Mouse (Mus musculus): ENCODE measurements around the gene Exosc3. TPM values are rescaled to one million over a fixed set of nuclear protein-coding genes. Genes with fewer than 3 reads are reported as not detected.
"Not testable (repeated sequence)": the region's sequence is repeated elsewhere in the genome, so short reads cannot be mapped to it uniquely, and the experiment has no call there.

Gene Exosc3
- total RNA-seq (2021), result 10 to 100 TPM; 22.8 to 24.5 TPM
- long read RNA-seq, experiment 1, transcript Exosc3-201 (4 exons, 1,077 nt), result major isoform, 52 of 56 reads
- long read RNA-seq, experiment 1, partial matches to known transcripts, result 0 of 56 reads
- long read RNA-seq, experiment 1, other reads (novel, unspliced or antisense), result 4 of 56 reads
- long read RNA-seq, experiment 2, transcript Exosc3-201 (4 exons, 1,077 nt), result major isoform, 15 of 15 reads
- long read RNA-seq, experiment 2, partial matches to known transcripts, result 0 of 15 reads
- long read RNA-seq, experiment 2, other reads (novel, unspliced or antisense), result 0 of 15 reads

DNA sequence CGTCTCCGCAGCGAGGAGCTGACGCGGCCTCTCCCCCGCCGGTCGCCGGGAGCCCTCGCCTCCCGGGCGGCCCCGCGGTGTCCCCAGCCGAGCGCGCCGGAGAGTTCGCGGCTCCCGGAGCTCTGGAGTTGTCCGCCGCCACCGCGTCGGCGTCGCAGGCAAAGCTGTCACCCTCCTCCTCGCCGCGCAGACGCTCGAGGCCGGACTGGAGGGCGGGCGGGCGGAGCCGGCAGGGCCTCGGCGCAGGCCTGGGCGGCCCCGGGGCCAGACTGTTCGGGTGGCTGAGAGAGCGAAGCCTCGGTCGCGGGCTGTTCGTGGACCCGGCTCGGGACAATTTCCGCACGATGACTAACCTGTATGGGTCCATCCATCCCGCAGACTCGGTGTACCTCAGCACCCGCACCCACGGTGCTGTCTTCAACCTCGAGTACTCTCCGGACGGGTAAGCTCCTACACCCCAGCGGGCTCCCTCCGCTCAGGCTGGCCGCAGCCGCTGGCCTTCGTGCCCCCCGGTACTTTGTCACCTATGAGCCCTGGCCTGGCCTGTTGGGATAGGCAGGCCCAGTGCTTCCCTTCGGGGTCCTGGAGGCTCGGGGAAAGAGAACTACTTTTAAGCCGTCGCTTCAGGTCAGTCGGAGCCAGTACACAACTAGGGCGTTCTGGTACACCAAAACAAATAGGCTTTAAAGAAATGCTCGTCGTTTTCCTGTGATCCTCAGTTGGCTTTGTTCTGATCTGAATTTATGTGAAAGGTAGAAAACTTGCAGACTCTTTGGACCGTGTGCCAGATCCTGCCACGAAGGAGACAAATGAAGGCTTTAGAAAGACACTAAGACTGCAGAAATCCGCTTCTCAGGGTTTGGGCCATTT, at the start of gene Exosc3:
Gene Exosc3 (minus strand): TSS at position 447 of the 870 bp plus-strand sequence.
- peak; percentile 73 for DNase-seq

DNA sequence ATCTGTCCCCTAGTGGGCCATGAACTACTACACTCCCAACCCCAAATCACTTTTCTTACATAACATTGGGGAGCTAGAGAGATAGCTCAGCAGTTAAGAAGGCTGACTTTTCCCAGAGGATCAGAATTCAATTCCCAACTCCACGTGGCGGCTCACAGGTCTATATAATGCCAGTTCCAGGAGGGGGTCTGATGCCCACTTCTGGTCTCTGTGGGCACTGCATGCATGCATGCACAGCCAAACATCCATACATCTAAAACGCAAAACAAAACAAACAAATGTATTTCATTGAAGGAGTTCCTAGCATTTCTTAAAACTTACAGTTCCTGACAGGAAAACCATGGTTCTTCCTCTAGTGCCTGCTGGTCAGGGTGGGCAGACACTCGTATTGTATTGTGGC, 49.6 kb upstream of the Exosc3 start:
- DNase-seq, result no peak

DNA sequence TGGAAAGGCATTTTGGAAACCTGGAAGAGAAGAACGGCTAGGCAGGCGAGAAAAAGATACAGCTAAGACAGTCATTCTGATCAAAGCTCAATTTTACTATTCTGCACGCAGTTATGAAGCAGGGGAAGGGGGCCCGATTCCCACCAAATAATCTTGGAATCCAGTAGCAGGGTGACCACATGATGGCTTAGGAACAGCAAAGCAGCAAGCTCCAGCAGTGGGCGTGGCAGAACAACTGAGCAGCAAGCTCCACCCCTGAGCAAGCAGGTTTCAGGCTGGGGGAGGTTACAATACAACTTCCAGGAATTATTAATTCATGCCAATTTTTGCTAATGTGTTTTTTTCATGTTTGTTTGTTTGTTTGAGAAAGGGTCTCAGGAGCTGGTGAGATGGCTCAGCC, 44.8 kb upstream of the Exosc3 start:
- DNase-seq, result not testable (repeated sequence)

DNA sequence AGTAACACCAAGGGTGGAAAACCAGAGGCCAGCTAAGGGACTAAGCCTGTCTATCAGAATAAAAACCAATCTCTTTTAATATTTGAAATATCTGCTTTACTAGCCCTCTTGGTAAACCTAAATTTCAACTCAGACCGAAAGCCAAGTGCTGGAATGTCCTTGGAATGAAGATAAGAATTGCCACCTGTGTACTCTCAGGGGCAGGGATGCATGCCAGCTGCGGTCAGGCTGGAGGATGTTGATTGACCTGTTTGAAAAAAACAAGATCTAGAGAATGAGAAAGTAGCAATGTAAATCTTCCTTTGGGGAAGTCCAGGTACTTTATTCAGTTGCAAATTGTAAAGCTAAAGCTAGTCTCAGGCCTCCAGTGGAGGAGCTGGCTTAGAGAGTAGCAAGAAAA, 39.6 kb upstream of the Exosc3 start:
- not testable (repeated sequence) for DNase-seq

DNA sequence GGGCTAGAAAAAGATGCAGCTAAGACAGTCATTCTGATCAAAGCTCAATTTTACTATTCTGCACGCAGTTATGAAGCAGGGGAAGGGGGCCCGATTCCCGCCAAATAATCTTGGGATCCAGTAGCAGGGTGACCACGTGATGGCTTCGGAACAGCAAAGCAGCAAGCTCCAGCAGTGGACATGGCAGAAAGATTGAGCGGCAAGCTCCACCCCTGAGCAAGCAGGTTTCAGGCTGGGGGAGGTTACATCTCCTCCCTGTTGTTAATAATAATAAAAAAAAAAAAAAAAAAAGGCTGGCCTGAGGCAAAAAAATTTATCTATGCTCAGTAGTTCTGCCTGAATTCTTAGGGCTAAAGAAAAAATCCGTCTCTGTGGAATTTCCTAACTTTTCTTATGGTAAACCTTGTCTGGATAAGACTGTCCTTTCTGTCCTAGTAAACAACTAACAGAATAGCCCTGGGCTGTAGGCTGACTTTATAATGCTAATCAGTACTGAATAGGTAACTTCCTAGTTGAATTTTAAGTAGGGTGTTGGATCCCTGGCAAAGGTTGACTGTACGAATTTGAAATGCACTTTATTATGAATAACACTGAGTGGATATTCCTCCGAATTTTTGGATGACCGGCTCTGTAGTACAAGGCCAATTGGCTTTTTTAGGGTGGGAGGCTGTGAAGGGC, 38.5 kb upstream of the Exosc3 start:
- not testable (repeated sequence) for DNase-seq

DNA sequence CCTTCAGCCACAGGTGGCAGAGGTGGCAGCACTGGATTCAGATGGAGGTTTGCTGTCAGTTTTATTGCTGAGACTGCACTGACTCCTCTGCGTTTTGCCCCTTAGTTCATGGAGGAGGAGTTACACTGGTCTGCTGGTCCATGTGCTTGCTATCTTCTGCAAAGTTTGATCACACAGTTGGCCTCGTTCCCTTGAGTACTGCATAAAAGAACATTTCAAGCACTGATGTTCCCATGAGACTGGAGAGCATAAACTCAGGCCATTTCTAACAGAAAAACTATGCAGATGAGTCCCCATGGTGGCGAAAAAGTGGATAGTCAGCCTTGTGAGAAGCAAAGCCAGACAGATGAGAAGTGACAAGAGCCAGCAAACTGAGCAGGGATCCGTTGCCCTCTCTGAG, 34.0 kb upstream of the Exosc3 start:
- peak; percentile 12 for DNase-seq

DNA sequence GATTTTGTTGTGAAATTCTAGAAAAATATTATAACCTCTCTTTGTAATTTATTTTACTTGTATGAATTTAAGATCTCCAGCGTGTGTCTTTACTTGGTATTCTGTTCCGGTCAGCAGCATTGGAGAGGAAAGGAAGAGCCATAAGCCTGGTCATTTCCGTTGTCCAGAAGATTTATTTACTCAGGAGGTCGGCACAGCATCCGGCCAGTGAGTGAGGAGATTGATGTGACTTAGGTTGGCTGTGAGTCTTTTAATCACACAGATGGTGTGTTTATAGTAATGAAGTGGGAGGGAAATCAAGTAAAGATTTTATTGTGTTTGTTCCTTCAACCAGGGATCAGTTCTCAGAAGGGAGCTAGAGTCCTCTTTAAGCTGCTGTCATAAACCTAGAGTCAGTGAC, 32.3 kb upstream of the Exosc3 start:
- no peak for DNase-seq

DNA sequence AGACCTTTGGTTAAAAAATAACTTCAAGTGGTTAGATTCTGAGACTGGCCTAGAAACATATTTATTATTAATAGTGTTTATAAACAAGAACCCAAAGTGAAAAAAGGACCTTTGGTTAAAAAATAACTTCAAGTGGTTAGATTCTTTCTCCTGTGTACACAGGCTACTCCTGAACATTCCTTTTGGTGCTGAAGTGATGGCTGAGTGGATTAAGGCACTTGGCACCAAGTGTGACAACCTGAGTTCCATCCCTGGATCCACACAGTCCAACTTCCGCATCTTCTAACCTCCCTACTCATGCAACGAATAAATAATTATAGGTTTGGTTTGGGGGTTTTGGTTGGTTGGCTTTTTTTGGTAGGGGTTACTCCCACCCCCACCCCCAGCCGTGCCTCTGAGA, 28.7 kb upstream of the Exosc3 start:
- no peak for DNase-seq

DNA sequence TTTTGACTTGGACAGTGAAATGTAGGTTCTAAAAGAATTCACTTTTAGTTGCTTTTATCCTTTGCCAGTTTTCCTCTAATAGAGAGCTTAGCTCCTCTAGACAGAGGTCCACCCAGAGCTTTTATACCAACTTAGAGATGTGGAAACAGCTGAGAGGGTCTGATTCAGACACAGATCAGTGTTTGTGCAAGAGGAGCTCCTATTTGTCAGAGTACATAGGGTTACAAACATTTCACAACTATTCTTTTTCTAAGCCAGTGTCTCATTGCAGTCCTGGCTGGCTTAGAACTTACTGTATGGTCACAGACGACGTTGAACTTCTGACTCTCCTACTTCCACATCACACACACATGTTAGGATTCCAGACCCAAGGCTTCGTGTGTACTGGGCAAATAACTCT, 14.1 kb upstream of the Exosc3 start:
- DNase-seq, result no peak

DNA sequence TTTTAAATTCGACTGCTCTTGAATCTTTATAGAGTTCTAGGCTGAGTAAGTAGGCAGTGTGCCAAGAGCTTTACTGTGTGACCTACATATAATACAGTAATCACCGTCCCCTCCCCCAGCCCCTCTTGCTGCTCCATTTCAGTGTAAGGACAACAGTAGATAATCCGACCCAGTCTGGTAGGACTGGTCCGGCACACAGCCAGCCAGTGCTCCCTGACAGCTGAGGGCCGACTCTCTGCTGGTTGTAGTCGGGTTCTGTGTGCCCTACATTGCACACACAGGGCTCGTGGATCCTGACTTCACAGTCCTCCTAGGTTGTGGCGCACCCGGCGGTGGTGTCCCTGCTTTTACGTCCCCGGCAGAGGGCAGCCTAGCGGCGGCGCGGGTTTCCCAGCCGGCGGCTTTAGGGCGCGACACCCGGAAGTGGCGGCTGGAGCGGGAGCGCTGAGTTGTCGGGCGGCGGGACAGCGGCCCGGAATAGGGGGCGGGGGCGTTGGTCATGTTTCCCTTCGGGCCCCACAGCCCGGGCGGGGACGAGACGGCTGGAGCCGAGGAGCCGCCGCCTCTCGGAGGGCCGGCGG, 773 bp downstream of the Exosc3 start, which contains the start of gene Dcaf10:
Gene Dcaf10 (plus strand): TSS at position 433 of the 581 bp plus-strand sequence.
- peak; percentile 98 for DNase-seq

DNA sequence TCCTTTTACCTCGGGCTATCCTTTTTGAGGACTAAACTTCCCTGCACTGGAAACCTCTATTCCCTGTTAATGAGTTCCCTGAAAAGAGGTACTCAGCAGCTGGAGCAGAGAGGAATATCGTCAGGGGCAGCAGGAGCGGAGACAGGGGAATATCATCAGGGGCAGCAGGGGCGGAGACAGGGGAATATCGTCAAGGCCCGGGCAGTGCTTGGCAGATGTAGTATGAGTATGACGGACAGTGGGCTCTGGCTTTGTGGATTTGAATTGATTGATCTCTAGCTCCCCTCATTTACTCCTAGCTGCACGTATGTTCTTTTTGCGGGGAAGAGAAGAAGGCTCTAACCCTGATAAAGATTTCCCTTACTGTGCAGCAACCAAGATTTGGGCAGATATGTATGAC, 1.3 kb downstream of the Exosc3 start:
- no peak for DNase-seq

DNA sequence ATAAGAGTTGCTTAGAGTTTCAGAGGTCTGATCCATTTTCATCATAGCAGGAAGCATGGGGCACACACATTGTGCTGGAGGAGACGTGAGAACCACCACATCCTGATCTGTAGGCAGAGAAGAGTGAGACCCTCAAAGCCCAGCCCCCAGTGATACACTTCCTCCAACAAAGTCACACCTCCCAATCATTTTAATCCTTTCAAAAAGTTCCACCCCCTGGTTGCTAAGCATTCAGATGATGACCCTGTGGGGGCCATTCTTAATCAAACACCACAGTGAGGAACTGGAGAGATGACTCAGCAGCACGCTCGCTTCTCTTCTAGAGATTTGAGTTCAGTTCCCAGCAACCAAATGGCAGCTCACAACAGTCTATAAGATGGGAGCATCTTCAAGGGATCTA, 10.1 kb downstream of the Exosc3 start:
- DNase-seq, result no peak

DNA sequence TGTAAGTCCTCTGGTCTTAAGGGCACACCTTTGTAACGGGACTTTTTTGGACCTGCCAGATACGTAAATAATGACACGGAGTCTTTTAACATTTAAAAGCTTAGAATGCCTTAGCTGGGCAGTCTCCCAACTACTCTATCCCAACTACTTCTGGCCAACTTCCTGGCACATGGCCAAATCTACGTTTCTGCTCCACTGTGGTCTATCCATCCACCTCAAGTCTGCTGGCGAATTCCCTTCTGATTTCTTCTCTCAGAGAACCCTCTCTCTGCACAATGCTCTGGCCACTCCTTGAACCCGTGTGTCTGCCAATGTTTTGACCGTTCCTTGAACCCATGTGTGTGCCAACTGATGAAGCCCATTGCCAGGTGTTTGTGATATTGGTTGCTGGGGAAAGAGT, 11.4 kb downstream of the Exosc3 start:
- peak; percentile 50 for DNase-seq

DNA sequence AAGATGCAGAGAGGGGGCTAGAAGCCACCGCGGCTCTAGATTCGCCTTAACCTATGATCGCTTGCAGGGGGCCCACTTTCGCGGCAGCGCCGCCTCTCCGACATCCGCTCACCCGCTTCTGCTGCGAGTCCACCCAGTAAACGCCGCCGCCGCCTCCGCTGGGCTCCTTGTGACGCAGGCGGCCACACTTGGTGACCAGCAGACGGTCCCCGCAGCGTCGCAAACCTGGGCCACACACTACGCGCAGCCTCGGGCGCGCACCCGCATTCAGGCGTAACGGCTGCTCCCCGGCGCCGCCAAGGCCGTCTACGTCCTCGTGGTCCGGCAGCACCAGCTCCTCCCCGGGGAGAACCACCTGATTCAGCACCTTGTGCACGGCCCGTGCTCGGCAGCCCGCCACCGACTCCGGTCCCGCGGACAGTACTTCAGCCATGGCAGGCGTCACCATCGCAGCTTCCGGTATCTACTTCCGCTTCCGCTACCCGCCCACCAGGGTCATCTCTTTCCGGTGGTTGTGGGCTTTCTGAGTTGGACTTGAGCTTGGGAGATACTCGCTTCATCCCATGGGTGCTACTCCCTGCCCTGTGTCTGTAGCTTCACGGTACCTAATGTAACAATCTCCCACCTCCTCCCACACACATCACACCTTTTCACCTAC, 22.2 kb downstream of the Exosc3 start:
- peak; percentile 91 for DNase-seq

DNA sequence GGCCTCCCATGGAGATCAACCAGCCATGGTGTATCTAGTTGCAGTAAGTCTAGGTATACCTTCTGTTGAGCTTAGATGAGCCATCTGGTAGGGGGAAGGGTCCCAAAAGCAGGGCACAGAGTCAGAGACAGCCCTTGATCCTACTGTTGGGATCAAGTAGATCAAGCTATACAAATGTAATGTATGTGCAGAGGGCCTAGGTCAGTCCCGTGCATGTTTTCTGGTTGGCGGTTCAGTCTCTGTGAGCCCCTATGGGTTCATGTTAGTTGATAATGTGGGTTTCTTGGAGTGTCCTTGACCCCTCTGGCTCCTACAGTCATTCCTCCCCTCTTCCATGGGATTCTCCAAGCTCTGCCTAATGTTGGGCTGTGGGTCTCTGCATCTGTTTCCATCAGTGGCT, 31.5 kb downstream of the Exosc3 start:
- no peak for DNase-seq

DNA sequence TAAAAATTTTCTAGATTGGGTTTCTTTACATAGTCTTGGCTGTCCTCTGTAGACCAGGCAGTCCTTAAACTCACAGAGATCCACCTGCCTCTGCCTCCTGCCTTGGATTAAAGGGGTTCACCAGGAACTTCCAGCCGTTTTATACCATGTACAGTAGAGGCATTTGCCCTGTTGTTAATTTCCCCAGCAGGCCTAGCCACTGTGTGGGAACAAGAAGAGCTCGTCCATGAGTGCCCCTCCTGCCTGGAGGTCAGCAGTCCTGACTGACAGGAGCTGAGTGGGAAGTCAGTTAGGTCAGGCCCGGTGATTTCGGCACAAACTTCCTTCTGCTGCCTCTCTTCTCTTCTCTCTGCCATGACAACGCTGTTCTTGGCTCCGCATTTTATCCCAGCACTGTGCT, 33.9 kb downstream of the Exosc3 start:
- no peak for DNase-seq

DNA sequence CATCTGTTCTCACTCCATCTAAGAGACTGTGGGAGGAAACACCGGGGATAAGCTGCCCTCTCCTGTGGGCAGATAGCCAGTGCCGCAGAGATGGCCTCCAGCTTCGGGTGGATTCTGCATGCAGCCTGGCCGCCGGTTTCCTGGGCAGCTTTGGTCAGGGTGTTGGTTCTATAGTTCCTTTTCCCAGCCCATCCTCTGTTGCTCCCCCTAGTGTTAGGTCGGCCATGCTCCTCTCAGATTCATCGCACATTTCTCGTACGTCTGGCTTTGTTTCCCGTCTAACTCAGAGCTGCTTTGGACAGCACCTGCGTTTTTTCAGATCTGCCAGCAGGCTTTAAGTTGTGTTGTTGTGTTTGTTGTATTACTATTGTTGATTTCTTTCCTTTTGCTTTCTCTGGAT, 34.5 kb downstream of the Exosc3 start:
- no peak for DNase-seq

DNA sequence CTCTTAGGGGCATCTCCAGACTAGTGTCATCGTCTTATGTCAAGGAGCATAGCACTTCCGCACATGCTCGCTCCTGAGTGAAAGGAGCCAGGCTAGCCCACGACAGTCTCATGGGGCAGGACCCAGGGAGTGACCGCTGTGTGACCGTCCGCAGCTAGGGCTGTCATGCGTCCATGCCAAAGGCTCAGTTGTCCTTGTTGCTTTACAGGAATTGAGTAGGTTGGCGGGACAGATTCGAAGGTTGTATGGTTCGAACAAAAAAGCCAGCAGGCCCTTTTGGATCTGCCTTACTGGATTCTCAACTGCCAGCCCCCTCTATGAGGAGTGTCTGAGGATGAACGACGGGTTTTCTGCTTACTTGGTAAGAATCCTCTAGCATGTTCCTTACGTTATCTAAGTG, 37.0 kb downstream of the Exosc3 start:
- DNase-seq, result no peak

DNA sequence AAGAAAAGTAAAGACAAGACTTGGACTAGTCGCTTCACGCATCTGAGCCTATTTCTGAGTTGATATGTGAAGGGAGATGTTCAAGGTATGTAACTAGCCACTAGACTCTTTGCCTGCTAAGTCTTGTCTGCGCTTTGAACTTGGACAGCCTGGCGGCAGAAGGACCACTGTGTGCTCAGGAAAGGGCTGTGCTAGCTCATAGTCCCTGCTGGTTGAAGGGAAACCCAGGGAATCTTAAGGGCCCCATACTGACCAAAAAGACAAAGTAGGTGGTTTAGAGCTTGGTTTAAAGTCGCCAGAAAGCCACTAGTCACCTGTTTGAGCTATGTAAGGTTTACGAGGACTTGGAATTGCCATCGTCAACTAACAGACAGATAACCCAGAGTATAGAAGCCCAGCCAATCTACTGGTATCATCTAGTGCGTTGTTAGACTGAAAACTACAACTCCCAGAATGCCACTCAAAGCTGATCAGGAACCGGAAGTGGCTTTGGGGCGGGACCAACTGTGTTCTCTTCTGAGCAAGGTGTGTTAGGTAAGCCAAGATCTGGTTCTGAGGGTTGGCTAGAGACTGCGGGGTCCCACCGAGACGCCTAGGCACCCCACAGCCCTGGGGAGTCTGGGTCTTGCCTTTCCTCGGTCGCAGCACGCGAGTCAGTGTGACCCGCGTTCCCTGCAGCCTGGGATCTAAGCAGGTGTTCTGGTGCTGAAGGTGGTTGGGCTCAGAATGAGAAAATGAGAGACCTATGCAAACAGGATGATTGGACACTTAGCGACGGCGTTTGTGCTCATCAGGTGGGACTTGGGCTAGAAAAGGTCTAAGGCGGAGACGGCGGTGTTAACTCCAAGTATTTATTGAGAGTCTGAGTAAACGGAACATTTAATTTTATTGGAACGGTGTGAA, 45.6 kb downstream of the Exosc3 start, which contains the start of gene Trmt10b:
Gene Trmt10b (plus strand): TSS at position 466 of the 903 bp plus-strand sequence.
- DNase-seq, result peak; percentile 72

DNA sequence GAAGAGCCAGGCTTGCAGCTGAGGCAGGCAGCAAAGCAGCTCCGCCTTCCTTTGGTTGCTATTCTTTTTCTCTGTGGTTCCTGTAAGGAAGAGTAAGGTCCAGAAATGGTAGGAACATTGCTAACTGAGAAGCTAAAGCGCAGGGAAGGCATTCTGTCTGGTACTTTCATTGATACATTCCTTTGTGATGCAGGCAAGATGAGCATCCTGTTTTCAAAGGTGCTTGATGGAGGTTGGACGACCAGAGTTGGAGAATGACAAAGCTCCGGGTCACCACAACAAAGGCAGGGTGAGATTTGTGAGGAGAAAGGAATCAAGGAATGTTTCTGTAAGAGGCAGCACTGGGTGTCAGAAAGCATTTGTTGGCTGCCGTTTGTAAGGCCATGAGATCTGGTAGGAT, 54.6 kb downstream of the Exosc3 start:
- DNase-seq, result no peak

DNA sequence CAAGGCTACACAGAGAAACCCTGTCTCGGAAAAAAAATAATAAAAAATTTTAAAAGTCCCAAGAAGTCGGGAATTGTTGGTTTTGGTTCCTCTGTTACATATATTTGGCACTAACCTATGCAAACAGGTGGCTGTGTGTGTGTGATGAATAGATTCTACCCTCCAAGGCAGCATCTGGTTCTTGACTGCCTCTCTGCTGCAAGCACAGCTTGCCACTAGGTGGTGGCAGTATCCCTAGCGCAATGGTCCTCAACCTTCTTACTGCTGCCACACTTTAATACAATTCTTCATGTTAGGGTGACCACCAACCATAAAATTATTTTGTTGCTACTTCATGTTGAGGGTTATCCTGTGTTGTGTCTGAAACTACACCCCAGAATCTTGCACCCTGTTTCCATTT, 56.2 kb downstream of the Exosc3 start:
- DNase-seq, result no peak

Data from adrenal gland, postnatal 10 days (tissue).